ENCODE assay signal across 13 mouse cellular contexts in the genomic region with DNA sequence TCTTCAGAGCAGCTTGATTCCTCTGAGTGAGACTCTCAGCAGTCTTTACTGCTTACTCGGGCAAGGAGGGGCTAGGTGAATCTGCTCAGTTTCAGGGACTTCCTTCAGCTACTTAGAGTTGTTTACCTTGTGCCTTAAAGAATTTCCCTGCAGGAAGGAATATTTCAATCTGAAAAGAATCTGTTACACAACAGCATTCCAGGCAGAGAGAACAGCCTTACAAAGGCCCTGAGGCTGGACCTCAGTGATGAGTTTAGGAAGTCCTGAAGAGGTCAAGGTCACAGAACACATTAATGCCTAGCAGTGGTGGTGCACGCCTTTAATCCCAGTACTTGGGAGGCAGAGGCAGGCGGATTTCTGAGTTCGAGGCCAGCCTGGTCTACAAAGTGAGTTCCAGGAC.
"Had no signal": no experiment of that assay in that cellular context is flagged by ENCODE, and none has a peak within 500 bp of the region (broad histone marks: within the 10 kb centered on the region; RNA-seq: fewer than 3 reads in every experiment).

No protein-coding gene starts in this region.

- DNase-seq: gastrocnemius, postnatal 14 days; gastrocnemius, postnatal 36 days; heart, adult 11 months; heart, adult 2 months; heart, postnatal 14 days; heart, postnatal 36 days; kidney, adult 11 months; kidney, adult 2 months; kidney, postnatal 10 days; kidney, postnatal 25 days; kidney, postnatal 4 days; liver; liver, embryonic 13.5 days had no signal
